Comparison of ENCODE assay signal across 28 mouse cellular contexts in the genomic region with DNA sequence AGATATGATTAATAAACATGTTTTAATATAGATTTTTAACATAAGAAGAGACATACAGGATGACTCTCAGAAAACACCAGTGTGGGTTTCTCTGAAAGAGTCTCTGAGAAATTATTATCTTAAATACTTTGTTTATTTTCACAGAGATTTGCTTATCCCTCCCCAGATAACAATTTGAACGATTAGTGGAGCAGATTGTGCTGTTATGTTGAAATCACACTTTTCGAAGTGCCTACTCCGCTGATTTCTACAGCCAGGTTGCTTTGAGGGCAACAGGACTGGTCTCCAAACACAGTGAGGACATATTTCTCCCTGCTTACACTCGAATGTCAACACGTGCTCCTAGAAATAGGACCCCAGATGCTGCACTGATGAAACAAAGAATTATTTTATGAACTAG. TPM values are rescaled to one million over a fixed set of nuclear protein-coding genes. Genes with fewer than 3 reads are reported as not detected.
"Had no signal": no experiment of that assay in that cellular context is flagged by ENCODE, and none has a peak within 500 bp of the region (broad histone marks: within the 10 kb centered on the region; RNA-seq: fewer than 3 reads in every experiment).

No protein-coding gene starts in this region.

- H3K27ac ChIP-seq: gastrocnemius, adult 2 months; heart, embryonic 10.5 days; hindbrain, embryonic 10.5 days; hindbrain, embryonic 12.5 days; hindbrain, embryonic 14.5 days; intestine, embryonic 15.5 days; layer of hippocampus, adult 2 months; left cerebral cortex, adult 2 months; limb, embryonic 10.5 days; limb, embryonic 12.5 days; liver, embryonic 12.5 days had no signal

- H3K4me2 ChIP-seq: heart, embryonic 12.5 days; hindbrain, embryonic 12.5 days; hindbrain, embryonic 14.5 days; intestine, embryonic 15.5 days; limb, embryonic 12.5 days; liver, embryonic 12.5 days had no signal

- H3K9ac ChIP-seq: heart, embryonic 12.5 days; hindbrain, embryonic 12.5 days; hindbrain, embryonic 14.5 days; intestine, embryonic 15.5 days; limb, embryonic 12.5 days; liver, embryonic 12.5 days had no signal

- H3K36me3 ChIP-seq: heart, embryonic 10.5 days; heart, embryonic 12.5 days; hindbrain, embryonic 10.5 days; hindbrain, embryonic 12.5 days; intestine, embryonic 15.5 days; limb, embryonic 10.5 days; limb, embryonic 12.5 days; liver, embryonic 12.5 days had no signal

- H3K4me3 ChIP-seq: gastrocnemius, adult 2 months; heart, embryonic 10.5 days; heart, embryonic 12.5 days; hindbrain, embryonic 10.5 days; hindbrain, embryonic 12.5 days; intestine, embryonic 15.5 days; layer of hippocampus, adult 2 months; left cerebral cortex, adult 2 months; limb, embryonic 10.5 days; limb, embryonic 12.5 days; liver, embryonic 12.5 days had no signal

- H3K27me3 ChIP-seq: heart, embryonic 12.5 days; hindbrain, embryonic 12.5 days; intestine, embryonic 15.5 days; limb, embryonic 12.5 days; liver, embryonic 12.5 days had no signal

- ATAC-seq: hindbrain, embryonic 16.5 days; inflammation-experienced regulatory T-cells, adult 6 months; intestine, embryonic 15.5 days; intestine, postnatal 0 days; liver, embryonic 12.5 days had no signal

- H3K9me3 ChIP-seq: heart, embryonic 10.5 days; heart, embryonic 12.5 days; hindbrain, embryonic 10.5 days; hindbrain, embryonic 12.5 days; intestine, embryonic 15.5 days; limb, embryonic 10.5 days; limb, embryonic 12.5 days; liver, embryonic 12.5 days had no signal

- DNase-seq: gastrocnemius, adult 2 months; gastrocnemius, postnatal 10 days; gastrocnemius, postnatal 25 days; heart, postnatal 10 days; heart, postnatal 4 days; kidney, adult 18-20 months; kidney, adult 8-10 months; kidney, postnatal 10 days; kidney, postnatal 25 days; kidney, postnatal 4 days; liver had no signal

- H3K4me1 ChIP-seq: hindbrain, embryonic 10.5 days; hindbrain, embryonic 12.5 days; intestine, embryonic 15.5 days; limb, embryonic 10.5 days; limb, embryonic 12.5 days; liver, embryonic 12.5 days had no signal

RNA-seq across cellular contexts. Expression of gene Adtrp, which starts 2.5 kb away (rescaled TPM):
- total RNA-seq: gastrocnemius, adult 2 months; gastrocnemius, postnatal 10 days; granulocyte monocyte progenitor cell, adult 5-6 weeks; layer of hippocampus, adult 2 months; left cerebral cortex, adult 2 months had no signal
- polyA plus RNA-seq: heart, embryonic 12.5 days; heart, embryonic 14.5 days; heart, embryonic 16.5 days; hindbrain, embryonic 10.5 days; inflammation-experienced regulatory T-cells, adult 6 months; limb, embryonic 10.5 days; liver, embryonic 12.5 days had no signal
